14 mouse cellular contexts compared by ENCODE assay signal in genomic region chr9:70833111-70833908, GRCm38 (mm10).
DNase-seq lines count a peak whose midpoint lies in the region; ATAC-seq and TF ChIP-seq lines count a peak whose summit lies in the region.
"Had no signal": no experiment of that assay in that cellular context is flagged by ENCODE, and none has a peak within 500 bp of the region (broad histone marks: within the 10 kb centered on the region; RNA-seq: fewer than 3 reads in every experiment).

No protein-coding gene starts in this region.

- H3K9ac ChIP-seq in CH12.LX (ENCODE audit: insufficient read depth, low read depth) = no peak overlapping the region
- peak overlapping the region; percentile 46 for H3K9ac ChIP-seq in liver, embryonic 16.5 days (ENCODE audit: low read depth, low read length)

- peak overlapping the region in 1 of 3 experiments; percentile 27 for H3K4me3 ChIP-seq in CH12.LX (replicated peaks in 1 of 3; ENCODE audit: low read depth in 2 of 3, low read length in 2 of 3, poor library complexity in 1 of 3)
- no peak overlapping the region for H3K4me3 ChIP-seq in liver, embryonic 16.5 days (ENCODE audit: low read depth, low read length)
- H3K4me3 ChIP-seq in embryonic facial prominence, embryonic 10.5 days = no peak overlapping the region

- TF ChIP-seq RAD21 in CH12.LX (IDR thresholded peaks at IDR 0.05; ENCODE audit: low read depth, low read length) = no peak; the same call in 1 of the 2 replicates

- in situ Hi-C loops in CH12.LX (cut with MboI; ENCODE audit: low pct_ligation_motif_present, low pct_unique_long_range_greater_than_20kb, low sequenced_read_pairs) = no loop called here

- no peaks in the 10 kb centered on the region for H3K27me3 ChIP-seq in CH12.LX (replicated peaks)
- H3K27me3 ChIP-seq in liver, embryonic 16.5 days (ENCODE audit: control insufficient read depth, insufficient read depth, low read depth, low read length) = no peaks in the 10 kb centered on the region
- no peaks in the 10 kb centered on the region for H3K27me3 ChIP-seq in splenic B cell, adult 2 months (ENCODE audit: control insufficient read depth, insufficient read depth, low read length, poor library complexity, severe bottlenecking)
- no peaks in the 10 kb centered on the region for H3K27me3 ChIP-seq in embryonic facial prominence, embryonic 10.5 days (replicated peaks; ENCODE audit: low read depth, poor library complexity, severe bottlenecking)

- 62% methylated on average over 6 of the region's 6 CpGs for WGBS in liver, embryonic 16.5 days (ENCODE audit: insufficient replicate concordance)
- 84% methylated on average over 6 of the region's 6 CpGs for WGBS in embryonic facial prominence, embryonic 10.5 days

- TF ChIP-seq CTCF in CH12.LX (conservative IDR thresholded peaks at IDR 0.05 in 1 of 2, IDR thresholded peaks at IDR 0.05 in 1 of 2; ENCODE audit: low read depth in 2 of 2, low read length in 2 of 2) = no peak

- peak; percentile 96 for TF ChIP-seq EP300 in CH12.LX (IDR thresholded peaks at IDR 0.05; ENCODE audit: low read length)

- H3K36me3 ChIP-seq in CH12.LX (replicated peaks in 1 of 2; ENCODE audit: control insufficient read depth in 1 of 2, insufficient read depth in 1 of 2, low read length in 1 of 2) = no peaks in the 10 kb centered on the region
- no peaks in the 10 kb centered on the region for H3K36me3 ChIP-seq in liver, embryonic 16.5 days (ENCODE audit: control insufficient read depth, insufficient read depth)
- H3K36me3 ChIP-seq in splenic B cell, adult 2 months (ENCODE audit: control insufficient read depth, insufficient read depth, low read length, poor library complexity, severe bottlenecking) = no peaks in the 10 kb centered on the region
- H3K36me3 ChIP-seq in embryonic facial prominence, embryonic 10.5 days (replicated peaks) = no peaks in the 10 kb centered on the region

- dilution Hi-C loops in CH12.LX (cut with MboI; ENCODE audit: extremely low pct_ligation_motif_present, extremely low pct_unique_long_range_greater_than_20kb, low sequenced_read_pairs) = no loop called here

- ATAC-seq in liver, embryonic 16.5 days (ENCODE audit: low read depth) = no peak
- ATAC-seq: forebrain, embryonic 16.5 days had no signal

- DNase-seq in 416B (ENCODE audit: low read depth) (peak; percentile 24), CH12.LX (ENCODE audit: extremely low read depth) (peak; percentile 84)
- peak; percentile 69 for DNase-seq in splenic B cell, adult 2 months (ENCODE audit: low read depth, low spot score)
- DNase-seq in cerebellum, postnatal 4 days (ENCODE audit: low spot score in 2 of 2) = no peak
- DNase-seq in embryonic facial prominence, embryonic 10.5 days (ENCODE audit: low spot score) = no peak
- DNase-seq in adrenal gland, postnatal 10 days = no peak
- no peak for DNase-seq in retina, postnatal 1 day
- DNase-seq: adrenal gland, postnatal 14 days; cerebellum, postnatal 25 days; gastrocnemius, postnatal 25 days; kidney, postnatal 36 days; lung, adult 2 months had no signal

- H3K4me2 ChIP-seq in CH12.LX (ENCODE audit: insufficient read depth, low read depth, poor library complexity, severe bottlenecking) = peak overlapping the region; percentile 67
- H3K4me2 ChIP-seq in liver, embryonic 16.5 days (ENCODE audit: low read depth, low read length) = no peak overlapping the region

- no peak for TF ChIP-seq POLR2A in CH12.LX (IDR thresholded peaks at IDR 0.05; ENCODE audit: low read depth, low read length)

- H3K4me1 ChIP-seq in CH12.LX (ENCODE audit: control insufficient read depth in 1 of 2, insufficient read depth in 2 of 2) = peaks cover 43 to 74% of the 10 kb centered on the region in 2 experiments
- H3K4me1 ChIP-seq in liver, embryonic 16.5 days (ENCODE audit: control insufficient read depth, low read depth, low read length) = peaks cover 76% of the 10 kb centered on the region
- H3K4me1 ChIP-seq in embryonic facial prominence, embryonic 10.5 days = peaks cover 13% of the 10 kb centered on the region

- no peaks in the 10 kb centered on the region for H3K79me2 ChIP-seq in CH12.LX (replicated peaks; ENCODE audit: control insufficient read depth, extremely low read depth, insufficient read depth, poor library complexity, severe bottlenecking)

- peaks cover 7% of the 10 kb centered on the region for H3K9me3 ChIP-seq in CH12.LX (replicated peaks; ENCODE audit: low read length)
- no peaks in the 10 kb centered on the region for H3K9me3 ChIP-seq in liver, embryonic 16.5 days (replicated peaks; ENCODE audit: control insufficient read depth, low read length)
- H3K9me3 ChIP-seq in embryonic facial prominence, embryonic 10.5 days = no peaks in the 10 kb centered on the region

- peak overlapping the region; percentile 82 for H3K27ac ChIP-seq in CH12.LX (ENCODE audit: insufficient read depth, low read depth)
- H3K27ac ChIP-seq in liver, embryonic 16.5 days (ENCODE audit: low read length) = peak overlapping the region; percentile 100
- H3K27ac ChIP-seq in embryonic facial prominence, embryonic 10.5 days (replicated peaks) = no peak overlapping the region

TF ChIP-seq in CH12.LX, 34 proteins besides CTCF, POLR2A, EP300 and RAD21:
- TF ChIP-seq PAX5 (IDR thresholded peaks at IDR 0.05; ENCODE audit: low read length) = no peak
- TF ChIP-seq TCF12 (IDR thresholded peaks at IDR 0.05; ENCODE audit: low read depth, low read length) = peak; percentile 99
- no peak for TF ChIP-seq NELFE (IDR thresholded peaks at IDR 0.05; ENCODE audit: low read depth, low read length)
- TF ChIP-seq UBTF (IDR thresholded peaks at IDR 0.05; ENCODE audit: low read depth, low read length) = no peak
- TF ChIP-seq CHD2 (IDR thresholded peaks at IDR 0.05; ENCODE audit: low read length) = peak; percentile 78
- peak; percentile 41; the same call in 1 of the 2 replicates for TF ChIP-seq ELF1 (IDR thresholded peaks at IDR 0.05; ENCODE audit: low read depth, low read length)
- TF ChIP-seq NRF1 (IDR thresholded peaks at IDR 0.05; ENCODE audit: low read depth, low read length) = 0 out of 2 replicates have a peak, but pooled peaks have one; percentile 29
- TF ChIP-seq GABPA (IDR thresholded peaks at IDR 0.05; ENCODE audit: insufficient replicate concordance, low read depth, low read length) = no peak
- TF ChIP-seq MAFK (IDR thresholded peaks at IDR 0.05; ENCODE audit: insufficient replicate concordance, low read length) = peak; percentile 5; the same call in 1 of the 2 replicates
- no peak for TF ChIP-seq TBP (conservative IDR thresholded peaks at IDR 0.05; ENCODE audit: low read depth, low read length)
- no peak for TF ChIP-seq E2F4 (IDR thresholded peaks at IDR 0.05; ENCODE audit: insufficient replicate concordance, low read depth, low read length)
- TF ChIP-seq ZMIZ1 (IDR thresholded peaks at IDR 0.05; ENCODE audit: low read depth, low read length) = 0 out of 2 replicates have a peak, but pooled peaks have one; percentile 47
- TF ChIP-seq KAT2A (IDR thresholded peaks at IDR 0.05; ENCODE audit: insufficient replicate concordance, low read length) = 0 out of 2 replicates have a peak, but pooled peaks have one; percentile 10
- peak; percentile 79 for TF ChIP-seq BHLHE40 (IDR thresholded peaks at IDR 0.05; ENCODE audit: low read depth, low read length)
- 0 out of 2 replicates have a peak, but pooled peaks have one; percentile 7 for TF ChIP-seq JUN (IDR thresholded peaks at IDR 0.05; ENCODE audit: insufficient read depth, low read depth, low read length)
- no peak for TF ChIP-seq MAZ (IDR thresholded peaks at IDR 0.05; ENCODE audit: low read depth, low read length)
- TF ChIP-seq HCFC1 (IDR thresholded peaks at IDR 0.05; ENCODE audit: low read depth, low read length) = peak; percentile 37; the same call in 1 of the 2 replicates
- peak; percentile 57; the same call in 1 of the 2 replicates for TF ChIP-seq MXI1 (IDR thresholded peaks at IDR 0.05; ENCODE audit: low read depth, low read length)
- TF ChIP-seq USF2 (conservative IDR thresholded peaks at IDR 0.05; ENCODE audit: low read depth, low read length) = no peak
- no peak for TF ChIP-seq POLR2AphosphoS2 (IDR thresholded peaks at IDR 0.05; ENCODE audit: low read depth, low read length)
- peak; percentile 17; the same call in 1 of the 2 replicates for TF ChIP-seq SMC3 (IDR thresholded peaks at IDR 0.05; ENCODE audit: low read depth, low read length)
- peak; percentile 95 for TF ChIP-seq IRF4 (IDR thresholded peaks at IDR 0.05; ENCODE audit: low read depth, low read length)
- TF ChIP-seq CHD1 (IDR thresholded peaks at IDR 0.05; ENCODE audit: low read depth, low read length) = no peak
- TF ChIP-seq MEF2A (IDR thresholded peaks at IDR 0.05; ENCODE audit: borderline replicate concordance, low read depth, low read length) = peak; percentile 79
- TF ChIP-seq MYC (IDR thresholded peaks at IDR 0.05; ENCODE audit: low read depth, low read length) = 0 out of 2 replicates have a peak, but pooled peaks have one; percentile 22
- TF ChIP-seq ZC3H11A (IDR thresholded peaks at IDR 0.05; ENCODE audit: low read depth, low read length) = no peak
- TF ChIP-seq SIN3A (IDR thresholded peaks at IDR 0.05; ENCODE audit: low read length) = peak; percentile 87
- peak; percentile 76 for TF ChIP-seq ETS1 (conservative IDR thresholded peaks at IDR 0.05; ENCODE audit: low read depth, low read length)
- TF ChIP-seq USF1 (IDR thresholded peaks at IDR 0.05; ENCODE audit: low read depth, low read length) = no peak
- TF ChIP-seq ZNF384 (IDR thresholded peaks at IDR 0.05; ENCODE audit: low read depth, low read length) = peak; percentile 16; the same call in 1 of the 2 replicates
- TF ChIP-seq RCOR1 (conservative IDR thresholded peaks at IDR 0.05; ENCODE audit: low read depth, low read length) = peak; percentile 90
- TF ChIP-seq MAX (IDR thresholded peaks at IDR 0.05; ENCODE audit: low read length) = peak; percentile 14
- peak; percentile 70 for TF ChIP-seq JUND (conservative IDR thresholded peaks at IDR 0.05; ENCODE audit: low read depth, low read length)
- TF ChIP-seq ZKSCAN1 (IDR thresholded peaks at IDR 0.05; ENCODE audit: borderline replicate concordance, low read depth, low read length) = no peak

Comparison
In these comparisons a context has a peak if more than half of its experiments do, and no peak if none do; other contexts are left out.
1. DNase-seq: peak in 416B (single experiment), CH12.LX (single experiment) and splenic B cell, adult 2 months (single experiment); none in cerebellum, postnatal 4 days (0 of 2), embryonic facial prominence, embryonic 10.5 days (single experiment), adrenal gland, postnatal 10 days (single experiment) and retina, postnatal 1 day (single experiment).